Mouse (Mus musculus): ENCODE results near the gene Hsd17b3. TPM values are rescaled to one million over a fixed set of nuclear protein-coding genes. Genes with fewer than 3 reads are reported as not detected.
A peak's percentile ranks its signal among the peaks of the same experiment; 100 is the strongest.

Gene Hsd17b3
- polyA plus RNA-seq, 1 experiment from 2014 or later: not detected

GRCm38 (mm10) chr13:64024803-64025202, 64.2 kb downstream of the Hsd17b3 start:
- Histone ChIP-seq H3K27ac (ENCODE audit: low read length) (no peak overlapping the region), H3K9ac (replicated peaks; ENCODE audit: low read depth, low read length) (no peak overlapping the region), H3K4me3 (ENCODE audit: low read depth, low read length) (no peak overlapping the region)

GRCm38 (mm10) chr13:64022786-64023468, 66.1 kb downstream of the Hsd17b3 start:
- Histone ChIP-seq H3K4me3 (ENCODE audit: low read depth, low read length) (no peak overlapping the region), H3K9me3 (ENCODE audit: control insufficient read depth, low read depth, low read length) (no peaks in the 10 kb centered on the region), H3K27ac (ENCODE audit: low read length) (peak overlapping the region; percentile 7; the same call in 1 of the 2 replicates)

More at GRCm38 (mm10) chr13:64024803-64025202, 64.2 kb downstream of the Hsd17b3 start:
- no peaks in the 10 kb centered on the region for H3K36me3 ChIP-seq (ENCODE audit: control insufficient read depth, insufficient read depth, low read length)
- ATAC-seq (ENCODE audit: insufficient number of reproducible peaks, insufficient read depth, low FRiP score, low read depth): no peak
- WGBS: 64% methylated on average over 4 of the region's 4 CpGs
- H3K27me3 ChIP-seq (ENCODE audit: control insufficient read depth, insufficient read depth, low read length): no peaks in the 10 kb centered on the region
- H3K9me3 ChIP-seq (ENCODE audit: control insufficient read depth, low read depth, low read length): no peaks in the 10 kb centered on the region
- no peak overlapping the region for H3K4me2 ChIP-seq (replicated peaks; ENCODE audit: low read depth, low read length)
- peaks cover 24% of the 10 kb centered on the region; the same call in 1 of the 2 replicates for H3K4me1 ChIP-seq (ENCODE audit: control insufficient read depth, insufficient read depth, low read length)

GRCm38 (mm10) chr13:64020902-64021311, 68.1 kb downstream of the Hsd17b3 start:
- peak; percentile 98 for ATAC-seq (ENCODE audit: insufficient number of reproducible peaks, insufficient read depth, low FRiP score, low read depth)
- Histone ChIP-seq H3K4me2 (replicated peaks; ENCODE audit: low read depth, low read length) (no peak overlapping the region), H3K9ac (replicated peaks; ENCODE audit: low read depth, low read length) (no peak overlapping the region), H3K9me3 (ENCODE audit: control insufficient read depth, low read depth, low read length) (no peaks in the 10 kb centered on the region), H3K36me3 (ENCODE audit: control insufficient read depth, insufficient read depth, low read length) (no peaks in the 10 kb centered on the region), H3K4me3 (ENCODE audit: low read depth, low read length) (no peak overlapping the region), H3K27ac (ENCODE audit: low read length) (peak overlapping the region; percentile 84), H3K27me3 (ENCODE audit: control insufficient read depth, insufficient read depth, low read length) (no peaks in the 10 kb centered on the region), H3K4me1 (ENCODE audit: control insufficient read depth, insufficient read depth, low read length) (peaks cover 24% of the 10 kb centered on the region; the same call in 1 of the 2 replicates)
- WGBS: 12% methylated on average over 7 of the region's 7 CpGs

More at GRCm38 (mm10) chr13:64022786-64023468, 66.1 kb downstream of the Hsd17b3 start:
- Histone ChIP-seq H3K4me1 (ENCODE audit: control insufficient read depth, insufficient read depth, low read length) (peaks cover 24% of the 10 kb centered on the region; the same call in 1 of the 2 replicates), H3K36me3 (ENCODE audit: control insufficient read depth, insufficient read depth, low read length) (no peaks in the 10 kb centered on the region), H3K27me3 (ENCODE audit: control insufficient read depth, insufficient read depth, low read length) (no peaks in the 10 kb centered on the region), H3K4me2 (replicated peaks; ENCODE audit: low read depth, low read length) (no peak overlapping the region), H3K9ac (replicated peaks; ENCODE audit: low read depth, low read length) (no peak overlapping the region)
- ATAC-seq (ENCODE audit: insufficient number of reproducible peaks, insufficient read depth, low FRiP score, low read depth): no peak
- WGBS: 52% methylated on average over 15 of the region's 15 CpGs

- no peaks in the 10 kb centered on the region for H3K36me3 ChIP-seq (ENCODE audit: control insufficient read depth, insufficient read depth, low read length)
- no peaks in the 10 kb centered on the region for H3K9me3 ChIP-seq (ENCODE audit: control insufficient read depth, low read depth, low read length)
- peaks cover 24% of the 10 kb centered on the region; the same call in 1 of the 2 replicates for H3K4me1 ChIP-seq (ENCODE audit: control insufficient read depth, insufficient read depth, low read length)
- H3K27me3 ChIP-seq (ENCODE audit: control insufficient read depth, insufficient read depth, low read length): no peaks in the 10 kb centered on the region
- H3K4me3 ChIP-seq (ENCODE audit: low read depth, low read length): no peak overlapping the region
- no peak overlapping the region for H3K9ac ChIP-seq (replicated peaks; ENCODE audit: low read depth, low read length)
- WGBS: 66% methylated on average over 10 of the region's 10 CpGs
- no peak for ATAC-seq (ENCODE audit: insufficient number of reproducible peaks, insufficient read depth, low FRiP score, low read depth)
- peak overlapping the region; percentile 34; the same call in 1 of the 2 replicates for H3K27ac ChIP-seq (ENCODE audit: low read length)
- no peak overlapping the region for H3K4me2 ChIP-seq (replicated peaks; ENCODE audit: low read depth, low read length)
These were observed 70.4 kb downstream of the Hsd17b3 start for GRCm38 (mm10) chr13:64018586-64019141.

GRCm38 (mm10) chr13:64016048-64016447, 73.0 kb downstream of the Hsd17b3 start:
- no peak for ATAC-seq (ENCODE audit: insufficient number of reproducible peaks, insufficient read depth, low FRiP score, low read depth)
- no peaks in the 10 kb centered on the region for H3K27me3 ChIP-seq (ENCODE audit: control insufficient read depth, insufficient read depth, low read length)
- H3K36me3 ChIP-seq (ENCODE audit: control insufficient read depth, insufficient read depth, low read length): no peaks in the 10 kb centered on the region
- no peaks in the 10 kb centered on the region for H3K9me3 ChIP-seq (ENCODE audit: control insufficient read depth, low read depth, low read length)
- H3K4me2 ChIP-seq (replicated peaks; ENCODE audit: low read depth, low read length): no peak overlapping the region
- WGBS: 74% methylated on average over 4 of the region's 4 CpGs
- H3K4me1 ChIP-seq (ENCODE audit: control insufficient read depth, insufficient read depth, low read length): peaks cover 9% of the 10 kb centered on the region; the same call in 1 of the 2 replicates
- no peak overlapping the region for H3K9ac ChIP-seq (replicated peaks; ENCODE audit: low read depth, low read length)
- no peak overlapping the region for H3K4me3 ChIP-seq (ENCODE audit: low read depth, low read length)
- H3K27ac ChIP-seq (ENCODE audit: low read length): no peak overlapping the region

GRCm38 (mm10) chr13:64011157-64011556, 77.9 kb downstream of the Hsd17b3 start:
- H3K4me2 ChIP-seq (replicated peaks; ENCODE audit: low read depth, low read length): no peak overlapping the region
- H3K9ac ChIP-seq (replicated peaks; ENCODE audit: low read depth, low read length): no peak overlapping the region
- no peaks in the 10 kb centered on the region for H3K36me3 ChIP-seq (ENCODE audit: control insufficient read depth, insufficient read depth, low read length)
- H3K27me3 ChIP-seq (ENCODE audit: control insufficient read depth, insufficient read depth, low read length): no peaks in the 10 kb centered on the region
- no peak overlapping the region for H3K27ac ChIP-seq (ENCODE audit: low read length)
- no peak overlapping the region for H3K4me3 ChIP-seq (ENCODE audit: low read depth, low read length)
- 72% methylated on average over 4 of the region's 4 CpGs for WGBS
- ATAC-seq (ENCODE audit: insufficient number of reproducible peaks, insufficient read depth, low FRiP score, low read depth): no peak
- H3K4me1 ChIP-seq (ENCODE audit: control insufficient read depth, insufficient read depth, low read length): no peaks in the 10 kb centered on the region
- H3K9me3 ChIP-seq (ENCODE audit: control insufficient read depth, low read depth, low read length): no peaks in the 10 kb centered on the region

Other genes with a start within 250 kb of the Hsd17b3 start
- gene Slc35d2, start 40.1 kb upstream of the Hsd17b3 start, polyA plus RNA-seq (2014; fragmentation: Nextera tagmentation; extraction: Ambion mirVana): 5.1 and 6.4 TPM in 2 replicates
- gene Zfp367, start 64.0 kb upstream of the Hsd17b3 start, polyA plus RNA-seq (2014; fragmentation: Nextera tagmentation; extraction: Ambion mirVana): 22.1 and 26.1 TPM in 2 replicates
- 26.1 and 27.1 TPM in 2 replicates for gene Habp4, start 72.6 kb upstream of the Hsd17b3 start, polyA plus RNA-seq (2014; fragmentation: Nextera tagmentation; extraction: Ambion mirVana)
- 43.9 and 46.0 TPM in 2 replicates for gene Cdc14b, start 186.1 kb upstream of the Hsd17b3 start, polyA plus RNA-seq (2014; fragmentation: Nextera tagmentation; extraction: Ambion mirVana)
- gene Aaed1, start 223.5 kb upstream of the Hsd17b3 start, polyA plus RNA-seq (2014; fragmentation: Nextera tagmentation; extraction: Ambion mirVana): 62.3 and 68.3 TPM in 2 replicates

Data from stomach, embryonic 14.5 days (tissue).